Mouse (Mus musculus): ENCODE data around the gene Cnot4. TPM values are rescaled to one million over a fixed set of nuclear protein-coding genes. Genes with fewer than 3 reads are reported as not detected.

Cnot4 gene
- 16.2 TPM for polyA plus RNA-seq (2014; fragmentation: Illumina TruSeq; extraction: RNeasy Lipid Tissue Mini Kit (QIAGEN cat#74804); ENCODE audit: low read depth, low replicate concordance)

DNA sequence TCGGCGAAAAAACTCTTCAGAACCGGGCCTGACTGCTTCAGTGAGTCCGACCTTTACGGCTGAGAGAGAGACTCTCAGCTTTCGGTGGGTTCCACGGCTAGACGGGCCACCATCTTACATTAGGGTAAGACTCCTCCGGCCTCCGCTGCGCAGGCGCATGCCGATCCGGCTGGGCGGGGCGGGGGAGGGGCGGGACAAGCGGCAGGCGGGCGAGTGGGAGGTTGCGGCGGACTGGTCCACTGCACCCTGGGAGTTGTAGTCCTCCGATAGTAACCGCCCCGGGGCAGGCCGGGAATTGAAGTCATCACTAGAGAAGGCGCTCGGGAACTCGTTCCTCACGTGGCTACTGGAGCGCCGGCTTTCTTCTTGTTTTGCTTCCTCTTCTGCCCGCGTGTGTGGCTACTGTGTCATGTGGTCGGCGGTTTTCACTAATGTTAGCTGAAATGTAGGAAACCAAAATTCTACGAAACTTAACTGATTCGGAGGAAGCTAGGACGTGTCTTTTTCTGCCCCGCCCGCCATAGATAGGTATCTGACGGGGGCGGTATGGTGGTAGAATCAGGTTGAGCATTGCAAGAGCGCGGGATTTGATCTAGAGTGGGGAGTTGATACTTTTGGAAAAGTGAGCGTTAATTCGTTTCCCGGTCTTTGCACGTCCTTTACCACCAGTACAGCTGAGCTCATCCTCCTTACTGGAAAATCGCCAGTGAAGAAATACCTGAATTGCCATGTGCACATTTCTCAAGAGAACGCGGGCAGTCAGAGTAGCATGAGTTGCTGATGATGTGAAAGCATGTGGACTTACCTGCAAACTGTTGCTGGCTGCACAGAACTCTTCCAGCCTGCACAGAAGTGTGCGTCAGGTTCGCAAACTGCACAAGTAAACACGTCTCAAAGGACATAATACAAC lies at the start of gene Cnot4:
Cnot4 (minus strand) TSS at position 146 of the 910 bp plus-strand sequence.

GRCm38 (mm10) chr6:35176979-35177649 lies 43.6 kb upstream of the Cnot4 start, which contains the start of gene Nup205:
Nup205 (plus strand) TSS chr6:35177421.

DNA sequence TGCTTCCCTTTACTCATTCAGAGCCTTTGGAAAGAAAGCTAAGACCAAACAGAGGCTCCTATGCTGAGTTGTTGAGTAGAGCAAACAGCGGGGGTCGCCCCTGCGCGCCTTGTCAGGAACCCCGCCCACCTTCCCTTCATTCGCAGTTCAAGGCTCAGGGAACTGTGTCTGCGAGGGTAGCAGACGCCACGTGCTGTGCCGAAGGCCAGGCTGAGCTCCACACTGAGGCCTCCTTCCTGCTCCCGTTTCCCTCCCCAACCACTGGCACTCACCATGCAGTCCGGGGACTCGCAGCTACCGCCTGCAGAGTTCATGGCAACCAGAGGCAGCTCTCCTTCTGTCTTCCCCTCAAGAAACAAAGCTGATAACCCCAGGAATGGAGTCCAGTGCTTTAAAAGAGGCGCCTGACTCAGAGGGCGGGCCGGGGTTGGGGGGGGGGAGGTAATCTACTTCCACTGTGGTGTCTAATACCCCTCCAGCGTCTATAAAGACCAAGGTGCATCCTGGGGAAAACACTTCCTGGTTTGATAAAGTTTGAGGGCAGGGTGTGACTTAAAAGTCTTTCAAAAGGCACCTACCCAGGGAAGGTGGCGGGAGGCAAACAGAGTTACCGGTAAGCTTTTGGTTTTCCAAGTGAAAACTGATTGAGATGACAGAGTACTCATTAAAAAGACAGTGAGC lies 145.3 kb downstream of the Cnot4 start, which contains the start of gene Slc23a4:
Slc23a4 (minus strand) TSS at position 324 of the 681 bp plus-strand sequence.

Other genes with a start within 250 kb of the Cnot4 start
- gene Wdr91, start 222.8 kb downstream of the Cnot4 start, polyA plus RNA-seq (2014; fragmentation: Illumina TruSeq; extraction: RNeasy Lipid Tissue Mini Kit (QIAGEN cat#74804); ENCODE audit: low read depth, low replicate concordance), result 10.2 TPM
- gene Stra8, start 213.6 kb downstream of the Cnot4 start, polyA plus RNA-seq (2014; fragmentation: Illumina TruSeq; extraction: RNeasy Lipid Tissue Mini Kit (QIAGEN cat#74804); ENCODE audit: low read depth, low replicate concordance), result not detected
- gene Slc23a4, start 145.3 kb downstream of the Cnot4 start, polyA plus RNA-seq (2014; fragmentation: Illumina TruSeq; extraction: RNeasy Lipid Tissue Mini Kit (QIAGEN cat#74804); ENCODE audit: low read depth, low replicate concordance), result 0.58 TPM
- 10.0 TPM for gene Nup205, start 43.7 kb upstream of the Cnot4 start, polyA plus RNA-seq (2014; fragmentation: Illumina TruSeq; extraction: RNeasy Lipid Tissue Mini Kit (QIAGEN cat#74804); ENCODE audit: low read depth, low replicate concordance)
- 0.29 TPM for gene Slc13a4, start 174.4 kb upstream of the Cnot4 start, polyA plus RNA-seq (2014; fragmentation: Illumina TruSeq; extraction: RNeasy Lipid Tissue Mini Kit (QIAGEN cat#74804); ENCODE audit: low read depth, low replicate concordance)
- 1.2 TPM for gene Fam180a, start 192.4 kb upstream of the Cnot4 start, polyA plus RNA-seq (2014; fragmentation: Illumina TruSeq; extraction: RNeasy Lipid Tissue Mini Kit (QIAGEN cat#74804); ENCODE audit: low read depth, low replicate concordance)